Mouse (Mus musculus) mouse embryonic stem cell (cell line): ENCODE results near the gene Ppp2r5b.

Source experiments
- in situ Hi-C, 2 experiments: fragments of 300-500 bp; cut with MboI; formaldehyde crosslinking; loops; 1 replicate in 1 of 2; 3 replicates in 1 of 2; pipeline ENCODE4 v1.14.3; 2019 to 2020; ENCODE audit warnings: low sequenced_read_pairs in 2 of 2, low pct_unique_long_range_greater_than_20kb in 1 of 2, mixed read lengths in 1 of 2; ENCODE audit not compliant: unreplicated experiment in 1 of 2

Gene Ppp2r5b

GRCm38 (mm10) chr19:6181629-6182028 is 54.0 kb downstream of the Ppp2r5b start:
- in situ Hi-C loops: no loop called here

GRCm38 (mm10) chr19:6178775-6179174 is 56.9 kb downstream of the Ppp2r5b start:
- in situ Hi-C loops: no loop called here
